Comparison of ENCODE assay signal across 1 mouse cellular context in the genomic region with DNA sequence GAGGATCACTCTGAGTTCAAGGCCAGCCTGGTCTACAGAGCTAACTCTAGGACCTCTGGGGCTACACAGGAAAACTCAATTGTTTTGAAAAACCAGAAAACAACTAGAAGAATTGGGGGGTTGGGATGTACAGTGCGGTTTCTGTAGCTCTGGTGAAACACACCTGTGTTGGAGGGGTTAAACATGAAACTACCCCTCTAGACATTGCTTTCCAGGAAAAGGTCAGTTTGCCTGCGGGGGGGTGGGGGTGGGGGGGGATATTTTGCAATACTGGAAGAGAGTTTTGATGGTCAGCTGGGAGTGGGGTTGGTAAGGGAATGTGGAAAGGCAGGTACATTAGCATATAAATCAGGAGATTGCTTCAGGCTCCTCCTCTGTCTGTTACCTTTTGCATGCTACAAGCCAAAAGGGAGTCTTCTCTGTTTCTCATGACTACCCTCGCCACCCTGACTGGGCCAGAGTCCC.
TF ChIP-seq lines count a peak whose summit lies in the region.

No protein-coding gene starts in this region.

TF ChIP-seq in CH12.LX, 34 proteins besides CTCF, POLR2A, EP300 and RAD21 (continued from another document):
- TF ChIP-seq MEF2A (IDR thresholded peaks at IDR 0.05; ENCODE audit: borderline replicate concordance, low read depth, low read length): no peak
- no peak; the same call in 1 of the 2 replicates for TF ChIP-seq ELF1 (IDR thresholded peaks at IDR 0.05; ENCODE audit: low read depth, low read length)
- no peak for TF ChIP-seq MAFK (IDR thresholded peaks at IDR 0.05; ENCODE audit: insufficient replicate concordance, low read length)
- TF ChIP-seq UBTF (IDR thresholded peaks at IDR 0.05; ENCODE audit: low read depth, low read length): no peak
- no peak for TF ChIP-seq NRF1 (IDR thresholded peaks at IDR 0.05; ENCODE audit: low read depth, low read length)
- no peak for TF ChIP-seq CHD1 (IDR thresholded peaks at IDR 0.05; ENCODE audit: low read depth, low read length)
- no peak for TF ChIP-seq HCFC1 (IDR thresholded peaks at IDR 0.05; ENCODE audit: low read depth, low read length)
- 0 out of 2 replicates have a peak, but pooled peaks have one; percentile 2 for TF ChIP-seq NELFE (IDR thresholded peaks at IDR 0.05; ENCODE audit: low read depth, low read length)
- TF ChIP-seq SMC3 (IDR thresholded peaks at IDR 0.05; ENCODE audit: low read depth, low read length): no peak
- TF ChIP-seq USF2 (conservative IDR thresholded peaks at IDR 0.05; ENCODE audit: low read depth, low read length): no peak
- TF ChIP-seq ZC3H11A (IDR thresholded peaks at IDR 0.05; ENCODE audit: low read depth, low read length): no peak
- TF ChIP-seq BHLHE40 (IDR thresholded peaks at IDR 0.05; ENCODE audit: low read depth, low read length): peak; percentile 19; the same call in 1 of the 2 replicates
- TF ChIP-seq USF1 (IDR thresholded peaks at IDR 0.05; ENCODE audit: low read depth, low read length): no peak
- peak; percentile 36; the same call in 1 of the 2 replicates for TF ChIP-seq RCOR1 (conservative IDR thresholded peaks at IDR 0.05; ENCODE audit: low read depth, low read length)
- TF ChIP-seq E2F4 (IDR thresholded peaks at IDR 0.05; ENCODE audit: insufficient replicate concordance, low read depth, low read length): no peak
- peak; percentile 64 for TF ChIP-seq TCF12 (IDR thresholded peaks at IDR 0.05; ENCODE audit: low read depth, low read length)
- no peak for TF ChIP-seq KAT2A (IDR thresholded peaks at IDR 0.05; ENCODE audit: insufficient replicate concordance, low read length)
- no peak for TF ChIP-seq MYC (IDR thresholded peaks at IDR 0.05; ENCODE audit: low read depth, low read length)
- no peak for TF ChIP-seq ZMIZ1 (IDR thresholded peaks at IDR 0.05; ENCODE audit: low read depth, low read length)
- TF ChIP-seq MXI1 (IDR thresholded peaks at IDR 0.05; ENCODE audit: low read depth, low read length): peak; percentile 47; the same call in 1 of the 2 replicates
- TF ChIP-seq ZKSCAN1 (IDR thresholded peaks at IDR 0.05; ENCODE audit: borderline replicate concordance, low read depth, low read length): no peak
- no peak; the same call in 1 of the 2 replicates for TF ChIP-seq MAX (IDR thresholded peaks at IDR 0.05; ENCODE audit: low read length)
- TF ChIP-seq POLR2AphosphoS2 (IDR thresholded peaks at IDR 0.05; ENCODE audit: low read depth, low read length): no peak
- peak; percentile 77 for TF ChIP-seq CHD2 (IDR thresholded peaks at IDR 0.05; ENCODE audit: low read length)
- no peak for TF ChIP-seq PAX5 (IDR thresholded peaks at IDR 0.05; ENCODE audit: low read length)
- peak; percentile 60; the same call in 1 of the 2 replicates for TF ChIP-seq IRF4 (IDR thresholded peaks at IDR 0.05; ENCODE audit: low read depth, low read length)
- TF ChIP-seq GABPA (IDR thresholded peaks at IDR 0.05; ENCODE audit: insufficient replicate concordance, low read depth, low read length): no peak
- peak; percentile 72; the same call in 1 of the 2 replicates for TF ChIP-seq MAZ (IDR thresholded peaks at IDR 0.05; ENCODE audit: low read depth, low read length)
- no peak for TF ChIP-seq JUND (conservative IDR thresholded peaks at IDR 0.05; ENCODE audit: low read depth, low read length)
- no peak for TF ChIP-seq ETS1 (conservative IDR thresholded peaks at IDR 0.05; ENCODE audit: low read depth, low read length)
- TF ChIP-seq SIN3A (IDR thresholded peaks at IDR 0.05; ENCODE audit: low read length): no peak; the same call in 1 of the 2 replicates
